Mouse (Mus musculus): ENCODE measurements at regions not wholly inside any gene's neighbourhood (a gene's known extent, or its start where the extent isn't known, plus 50 kb on each side); places are given as distances from the start of the nearest gene placed in this dataset.

DNA sequence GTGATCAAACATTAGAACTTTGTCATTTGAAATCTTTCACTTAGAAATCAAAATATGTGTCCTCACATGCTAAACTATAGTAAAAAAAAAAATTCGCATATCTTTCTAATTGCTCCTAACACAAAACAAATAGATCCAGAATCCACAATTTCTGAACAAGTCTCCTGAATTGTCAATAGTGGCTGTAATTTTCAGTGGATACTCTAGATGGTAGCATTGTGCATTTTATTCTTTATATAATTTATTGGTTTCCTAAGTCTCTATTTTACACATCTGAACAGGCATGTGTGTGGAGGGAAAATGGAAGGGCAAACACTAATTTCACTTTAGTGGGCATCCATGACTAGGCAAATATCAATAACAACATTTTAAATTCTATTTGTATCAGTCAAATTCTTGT is 63.7 kb upstream of the Tnmd start:
- DNase-seq (ENCODE audit: inconsistent age in 2 of 2, low spot score in 1 of 2) = peak in 1 of 2 experiments; percentile 36

- peak in 1 of 2 experiments; percentile 39 for DNase-seq (ENCODE audit: inconsistent age in 2 of 2, low spot score in 1 of 2)
These were observed 65.2 kb upstream of the Pcdh19 start for GRCm38 (mm10) chrX:133754026-133754425.

DNA sequence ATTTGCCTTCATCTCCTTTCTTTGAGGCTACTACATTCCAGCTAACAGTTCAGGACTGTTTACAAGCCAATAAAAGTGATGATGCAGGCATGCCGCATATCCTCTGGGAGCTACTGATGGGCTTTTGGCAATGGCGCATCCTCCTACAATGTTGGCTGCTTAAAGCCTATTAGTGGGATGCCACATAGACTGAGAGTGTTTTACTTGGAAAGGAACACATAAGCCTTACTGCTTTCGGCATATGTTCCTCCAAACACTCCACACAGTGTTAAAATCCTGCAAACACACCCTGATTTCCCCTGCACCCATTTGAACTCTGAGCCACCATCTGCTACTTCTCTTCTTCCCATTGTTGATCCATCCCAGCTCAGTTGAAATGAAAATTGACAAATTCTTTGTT is 63.4 kb upstream of the Pcdh19 start:
- no peak for DNase-seq (ENCODE audit: inconsistent age in 2 of 2, low spot score in 1 of 2)

DNA sequence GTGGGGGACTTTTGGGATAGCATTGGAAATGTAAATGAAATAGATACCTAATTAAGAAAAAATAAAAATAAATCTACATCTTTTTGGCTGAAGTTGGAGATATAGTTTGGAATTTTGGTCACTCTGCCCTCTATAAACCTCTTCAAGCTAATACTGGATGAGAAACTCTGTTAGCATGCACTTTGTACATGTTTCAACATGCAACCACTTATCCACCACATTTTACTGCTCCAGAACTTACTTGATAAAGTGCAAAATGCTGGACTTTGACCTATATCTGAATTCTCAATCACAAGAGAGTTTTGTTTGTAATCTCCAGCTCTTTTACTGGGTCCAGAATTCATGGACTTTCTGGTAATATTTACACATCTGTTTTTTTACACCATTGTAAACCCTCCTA is 54.7 kb upstream of the Pcdh19 start:
- no peak for DNase-seq (ENCODE audit: inconsistent age in 2 of 2, low spot score in 1 of 2)

GRCm38 (mm10) chrX:133738980-133739632 is 50.3 kb upstream of the Pcdh19 start:
- DNase-seq (ENCODE audit: inconsistent age in 2 of 2, low spot score in 1 of 2) = no peak

Data from adrenal gland, adult (tissue).